Mouse (Mus musculus): ENCODE measurements around the gene Dcaf5. TPM values are rescaled to one million over a fixed set of nuclear protein-coding genes. Genes with fewer than 3 reads are reported as not detected.

Gene Dcaf5
- total and polyA plus RNA-seq, 3 experiments = 8.2 to 13.2 (median 13.0) TPM

GRCm38 (mm10) chr12:80375721-80376120 lies 60.7 kb downstream of the Dcaf5 start:
- DNase-seq (ENCODE audit: extremely low read depth) = no peak
- H3K79me2 ChIP-seq (replicated peaks; ENCODE audit: control insufficient read depth, extremely low read depth, insufficient read depth, poor library complexity, severe bottlenecking) = no peaks in the 10 kb centered on the region
- peaks cover 41 to 82% of the 10 kb centered on the region in 2 experiments for H3K36me3 ChIP-seq (replicated peaks in 1 of 2; ENCODE audit: control insufficient read depth in 1 of 2, insufficient read depth in 1 of 2, low read length in 1 of 2)
- TF ChIP-seq MYC (IDR thresholded peaks at IDR 0.05; ENCODE audit: low read depth, low read length) (no peak), POLR2A (IDR thresholded peaks at IDR 0.05; ENCODE audit: low read depth, low read length) (no peak), NELFE (IDR thresholded peaks at IDR 0.05; ENCODE audit: low read depth, low read length) (no peak), TBP (conservative IDR thresholded peaks at IDR 0.05; ENCODE audit: low read depth, low read length) (no peak), HCFC1 (IDR thresholded peaks at IDR 0.05; ENCODE audit: low read depth, low read length) (no peak)
- dilution Hi-C loops (cut with MboI; ENCODE audit: extremely low pct_ligation_motif_present, extremely low pct_unique_long_range_greater_than_20kb, low sequenced_read_pairs) = no loop called here
- in situ Hi-C loops (cut with MboI; ENCODE audit: low pct_ligation_motif_present, low pct_unique_long_range_greater_than_20kb, low sequenced_read_pairs) = loop anchor here (5.0 kb wide), 1 partner anchor 178 kb away; no protein-coding TSS in a partner anchor
- H3K4me3 ChIP-seq (replicated peaks in 1 of 3; ENCODE audit: low read depth in 2 of 3, low read length in 2 of 3, poor library complexity in 1 of 3) = no peak overlapping the region
- H3K4me2 ChIP-seq (ENCODE audit: insufficient read depth, low read depth, poor library complexity, severe bottlenecking) = no peak overlapping the region
- H3K9me3 ChIP-seq (replicated peaks; ENCODE audit: low read length) = peaks cover 2% of the 10 kb centered on the region
- no peak overlapping the region for H3K27ac ChIP-seq (ENCODE audit: insufficient read depth, low read depth)
- no peaks in the 10 kb centered on the region for H3K27me3 ChIP-seq (replicated peaks)
- H3K4me1 ChIP-seq (ENCODE audit: control insufficient read depth in 1 of 2, insufficient read depth in 2 of 2) = peaks cover 0 to 3% of the 10 kb centered on the region in 2 experiments; a peak in 1 of 4 replicates
- no peak overlapping the region for H3K9ac ChIP-seq (ENCODE audit: insufficient read depth, low read depth)

GRCm38 (mm10) chr12:80374736-80375135 lies 61.7 kb downstream of the Dcaf5 start:
- Histone ChIP-seq H3K27me3 (replicated peaks) (no peaks in the 10 kb centered on the region), H3K36me3 (replicated peaks in 1 of 2; ENCODE audit: control insufficient read depth in 1 of 2, insufficient read depth in 1 of 2, low read length in 1 of 2) (peaks cover 35 to 79% of the 10 kb centered on the region in 2 experiments), H3K4me3 (replicated peaks in 1 of 3; ENCODE audit: low read depth in 2 of 3, low read length in 2 of 3, poor library complexity in 1 of 3) (no peak overlapping the region), H3K4me2 (ENCODE audit: insufficient read depth, low read depth, poor library complexity, severe bottlenecking) (no peak overlapping the region), H3K79me2 (replicated peaks; ENCODE audit: control insufficient read depth, extremely low read depth, insufficient read depth, poor library complexity, severe bottlenecking) (no peaks in the 10 kb centered on the region), H3K9ac (ENCODE audit: insufficient read depth, low read depth) (no peak overlapping the region), H3K4me1 (ENCODE audit: control insufficient read depth in 1 of 2, insufficient read depth in 2 of 2) (no peaks in the 10 kb centered on the region), H3K9me3 (replicated peaks; ENCODE audit: low read length) (no peaks in the 10 kb centered on the region), H3K27ac (ENCODE audit: insufficient read depth, low read depth) (no peak overlapping the region)
- in situ Hi-C loops (cut with MboI; ENCODE audit: low pct_ligation_motif_present, low pct_unique_long_range_greater_than_20kb, low sequenced_read_pairs) (loop anchor here (5.0 kb wide), 1 partner anchor 177 kb away; no protein-coding TSS in a partner anchor), dilution Hi-C loops (cut with MboI; ENCODE audit: extremely low pct_ligation_motif_present, extremely low pct_unique_long_range_greater_than_20kb, low sequenced_read_pairs) (no loop called here)
- no peak for DNase-seq (ENCODE audit: extremely low read depth)
- TF ChIP-seq ZC3H11A (IDR thresholded peaks at IDR 0.05; ENCODE audit: low read depth, low read length) (no peak), GABPA (IDR thresholded peaks at IDR 0.05; ENCODE audit: insufficient replicate concordance, low read depth, low read length) (no peak), MAFK (IDR thresholded peaks at IDR 0.05; ENCODE audit: insufficient replicate concordance, low read length) (no peak), ZKSCAN1 (IDR thresholded peaks at IDR 0.05; ENCODE audit: borderline replicate concordance, low read depth, low read length) (no peak), SIN3A (IDR thresholded peaks at IDR 0.05; ENCODE audit: low read length) (no peak), ELF1 (IDR thresholded peaks at IDR 0.05; ENCODE audit: low read depth, low read length) (no peak), CTCF (conservative IDR thresholded peaks at IDR 0.05 in 1 of 2, IDR thresholded peaks at IDR 0.05 in 1 of 2; ENCODE audit: low read depth in 2 of 2, low read length in 2 of 2) (no peak), IRF4 (IDR thresholded peaks at IDR 0.05; ENCODE audit: low read depth, low read length) (no peak), CHD1 (IDR thresholded peaks at IDR 0.05; ENCODE audit: low read depth, low read length) (no peak), MXI1 (IDR thresholded peaks at IDR 0.05; ENCODE audit: low read depth, low read length) (no peak), SMC3 (IDR thresholded peaks at IDR 0.05; ENCODE audit: low read depth, low read length) (no peak), JUN (IDR thresholded peaks at IDR 0.05; ENCODE audit: insufficient read depth, low read depth, low read length) (no peak)

Measured in CH12.LX (cell line).